Mouse (Mus musculus): ENCODE measurements around the gene Pacs2. TPM values are rescaled to one million over a fixed set of nuclear protein-coding genes. Genes with fewer than 3 reads are reported as not detected.

Gene Pacs2
- total and polyA plus RNA-seq, 2 experiments, result 5.2 to 15.3 TPM

DNA sequence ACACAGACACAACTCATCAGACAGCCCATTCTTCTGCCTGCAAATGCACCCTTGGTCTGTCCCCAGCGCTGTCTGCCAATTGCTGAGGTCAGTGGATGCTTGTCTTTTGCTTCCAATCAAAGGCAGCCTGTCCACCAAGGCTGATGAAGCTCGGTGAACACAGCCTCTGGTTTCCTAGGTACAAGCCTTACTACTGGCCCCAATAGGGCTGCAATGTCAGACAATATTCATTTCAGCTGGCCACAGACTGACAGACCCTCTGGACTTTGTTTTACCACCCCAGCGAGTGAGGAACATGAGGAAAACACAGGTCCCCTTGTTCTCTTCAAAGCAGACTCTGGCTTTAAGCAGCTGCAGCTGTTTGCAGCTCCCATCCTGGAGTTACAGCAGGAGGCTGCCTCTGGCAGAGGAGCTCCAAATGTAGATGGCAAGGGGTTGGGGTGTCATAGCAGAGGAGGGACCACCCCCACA, 1.3 kb upstream of the Pacs2 start:
- TF ChIP-seq CTCF (IDR thresholded peaks at IDR 0.05; ENCODE audit: low read depth, low read length), result no peak
- no peak for TF ChIP-seq POLR2A (IDR thresholded peaks at IDR 0.05; ENCODE audit: extremely low read depth, insufficient read depth, low read length)
- peaks cover 11% of the 10 kb centered on the region; the same call in 1 of the 2 replicates for H3K79me2 ChIP-seq (ENCODE audit: control insufficient read depth, insufficient read depth, low read length)
- H3K27ac ChIP-seq (replicated peaks; ENCODE audit: insufficient read depth, low read depth, low read length), result peak overlapping the region; percentile 24; the same call in 1 of the 2 replicates
- peaks cover 11% of the 10 kb centered on the region for H3K4me1 ChIP-seq (ENCODE audit: control insufficient read depth, insufficient read depth, low read length)
- no peaks in the 10 kb centered on the region for H3K36me3 ChIP-seq (ENCODE audit: control insufficient read depth, insufficient read depth, low read length)
- WGBS, result 79% methylated on average over 3 of the region's 3 CpGs
- H3K27me3 ChIP-seq (ENCODE audit: control insufficient read depth, insufficient read depth, low read length), result no peaks in the 10 kb centered on the region
- no peak overlapping the region for H3K9ac ChIP-seq (ENCODE audit: low read depth, low read length)
- DNase-seq (ENCODE audit: extremely low read depth, low read depth, low spot score), result no peak
- H3K4me3 ChIP-seq (ENCODE audit: insufficient read depth, low read depth, low read length), result no peak overlapping the region

- DNase-seq (ENCODE audit: extremely low read depth, low read depth, low spot score), result peak; percentile 33
- TF ChIP-seq CTCF (IDR thresholded peaks at IDR 0.05; ENCODE audit: low read depth, low read length) (no peak), POLR2A (IDR thresholded peaks at IDR 0.05; ENCODE audit: extremely low read depth, insufficient read depth, low read length) (0 out of 2 replicates have a peak, but pooled peaks have one; percentile 21)
- peaks cover 19% of the 10 kb centered on the region; the same call in 1 of the 2 replicates for H3K79me2 ChIP-seq (ENCODE audit: control insufficient read depth, insufficient read depth, low read length)
Measured at GRCm38 (mm10) chr12:113014561-113015556, 551 bp downstream of the Pacs2 start.

DNA sequence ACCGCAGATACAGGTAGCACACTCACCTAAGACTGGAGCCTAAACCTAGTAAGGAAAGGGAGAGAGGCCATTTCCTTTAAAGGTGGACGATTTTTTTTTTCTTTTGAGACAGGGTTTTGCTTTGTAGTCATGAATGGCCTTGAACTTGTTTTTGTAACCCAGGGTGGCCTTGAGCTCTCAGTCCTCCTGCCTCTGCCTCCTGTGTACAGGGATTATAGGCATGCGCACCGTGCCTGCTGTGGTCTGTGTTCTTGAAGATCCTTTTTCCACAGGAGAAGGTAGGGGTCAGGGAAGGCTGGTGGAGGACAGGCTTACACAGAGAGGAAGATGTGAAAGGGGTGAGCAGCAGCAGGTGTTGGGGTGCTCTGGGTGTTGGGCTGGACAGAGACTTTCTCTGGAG, 1.6 kb downstream of the Pacs2 start:
- Histone ChIP-seq H3K27ac (replicated peaks; ENCODE audit: insufficient read depth, low read depth, low read length) (no peak overlapping the region), H3K9ac (ENCODE audit: low read depth, low read length) (no peak overlapping the region), H3K36me3 (ENCODE audit: control insufficient read depth, insufficient read depth, low read length) (no peaks in the 10 kb centered on the region), H3K4me1 (ENCODE audit: control insufficient read depth, insufficient read depth, low read length) (peaks cover 11% of the 10 kb centered on the region), H3K79me2 (ENCODE audit: control insufficient read depth, insufficient read depth, low read length) (peaks cover 19% of the 10 kb centered on the region; the same call in 1 of the 2 replicates), H3K4me3 (ENCODE audit: insufficient read depth, low read depth, low read length) (no peak overlapping the region), H3K27me3 (ENCODE audit: control insufficient read depth, insufficient read depth, low read length) (no peaks in the 10 kb centered on the region)
- DNase-seq (ENCODE audit: extremely low read depth, low read depth, low spot score), result peak; percentile 59
- WGBS, result 40% methylated on average over 4 of the region's 4 CpGs
- TF ChIP-seq CTCF (IDR thresholded peaks at IDR 0.05; ENCODE audit: low read depth, low read length), result no peak

More at GRCm38 (mm10) chr12:113014561-113015556, 551 bp downstream of the Pacs2 start:
- 3% methylated on average over 64 of the region's 64 CpGs for WGBS
- no peaks in the 10 kb centered on the region for H3K36me3 ChIP-seq (ENCODE audit: control insufficient read depth, insufficient read depth, low read length)
- no peaks in the 10 kb centered on the region for H3K27me3 ChIP-seq (ENCODE audit: control insufficient read depth, insufficient read depth, low read length)
- peak overlapping the region; percentile 81 for H3K27ac ChIP-seq (replicated peaks; ENCODE audit: insufficient read depth, low read depth, low read length)
- H3K9ac ChIP-seq (ENCODE audit: low read depth, low read length), result peak overlapping the region; percentile 92
- peaks cover 11% of the 10 kb centered on the region for H3K4me1 ChIP-seq (ENCODE audit: control insufficient read depth, insufficient read depth, low read length)
- peak overlapping the region; percentile 80 for H3K4me3 ChIP-seq (ENCODE audit: insufficient read depth, low read depth, low read length)

DNA sequence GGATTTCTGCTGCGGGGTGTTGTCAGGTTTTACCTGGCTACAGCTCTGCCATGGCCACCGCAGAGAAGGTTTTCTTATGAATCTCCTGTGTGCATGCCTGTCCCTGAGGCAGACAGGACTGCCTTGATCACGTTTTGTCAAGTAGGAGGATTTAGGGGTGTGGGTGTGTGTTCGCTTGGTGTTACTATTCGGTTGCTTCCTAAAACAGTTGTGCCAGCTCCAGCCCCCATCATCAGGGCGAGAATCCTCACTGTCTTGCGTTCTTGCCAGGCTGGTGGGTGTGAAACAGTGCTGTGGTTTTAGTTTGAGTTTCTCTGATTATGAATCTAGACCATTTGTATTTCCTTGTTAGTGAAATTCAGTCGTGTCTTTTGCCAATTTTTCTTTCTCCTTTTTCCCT, 2.7 kb downstream of the Pacs2 start:
- DNase-seq (ENCODE audit: extremely low read depth, low read depth, low spot score), result no peak
- H3K9ac ChIP-seq (ENCODE audit: low read depth, low read length), result no peak overlapping the region
- TF ChIP-seq POLR2A (IDR thresholded peaks at IDR 0.05; ENCODE audit: extremely low read depth, insufficient read depth, low read length) (no peak), CTCF (IDR thresholded peaks at IDR 0.05; ENCODE audit: low read depth, low read length) (no peak)
- peaks cover 11% of the 10 kb centered on the region for H3K4me1 ChIP-seq (ENCODE audit: control insufficient read depth, insufficient read depth, low read length)
- 79% methylated on average over 8 of the region's 8 CpGs for WGBS
- no peak overlapping the region for H3K4me3 ChIP-seq (ENCODE audit: insufficient read depth, low read depth, low read length)
- H3K79me2 ChIP-seq (ENCODE audit: control insufficient read depth, insufficient read depth, low read length), result peaks cover 19% of the 10 kb centered on the region; the same call in 1 of the 2 replicates
- H3K27ac ChIP-seq (replicated peaks; ENCODE audit: insufficient read depth, low read depth, low read length), result no peak overlapping the region
- H3K36me3 ChIP-seq (ENCODE audit: control insufficient read depth, insufficient read depth, low read length), result no peaks in the 10 kb centered on the region
- H3K27me3 ChIP-seq (ENCODE audit: control insufficient read depth, insufficient read depth, low read length), result no peaks in the 10 kb centered on the region

- Histone ChIP-seq H3K4me3 (ENCODE audit: insufficient read depth, low read depth, low read length) (no peak overlapping the region), H3K27ac (replicated peaks; ENCODE audit: insufficient read depth, low read depth, low read length) (no peak overlapping the region), H3K9ac (ENCODE audit: low read depth, low read length) (no peak overlapping the region), H3K79me2 (ENCODE audit: control insufficient read depth, insufficient read depth, low read length) (peaks cover 19% of the 10 kb centered on the region; the same call in 1 of the 2 replicates), H3K36me3 (ENCODE audit: control insufficient read depth, insufficient read depth, low read length) (no peaks in the 10 kb centered on the region), H3K4me1 (ENCODE audit: control insufficient read depth, insufficient read depth, low read length) (peaks cover 11% of the 10 kb centered on the region), H3K27me3 (ENCODE audit: control insufficient read depth, insufficient read depth, low read length) (no peaks in the 10 kb centered on the region)
- no peak for DNase-seq (ENCODE audit: extremely low read depth, low read depth, low spot score)
- TF ChIP-seq POLR2A (IDR thresholded peaks at IDR 0.05; ENCODE audit: extremely low read depth, insufficient read depth, low read length) (no peak), CTCF (IDR thresholded peaks at IDR 0.05; ENCODE audit: low read depth, low read length) (no peak)
- 67% methylated on average over 9 of the region's 9 CpGs for WGBS
Measured at GRCm38 (mm10) chr12:113017429-113017984, 3.2 kb downstream of the Pacs2 start.
